Comparison of ENCODE assay signal across 11 mouse cellular contexts in genomic region chr1:73923185-73923584, GRCm38 (mm10).
DNase-seq lines count a peak whose midpoint lies in the region; ATAC-seq and TF ChIP-seq lines count a peak whose summit lies in the region.
"Had no signal": no experiment of that assay in that cellular context is flagged by ENCODE, and none has a peak within 500 bp of the region (broad histone marks: within the 10 kb centered on the region; RNA-seq: fewer than 3 reads in every experiment).

No protein-coding gene starts in this region.

- WGBS in kidney, adult 2 months = 50% methylated on average over 8 of the region's 8 CpGs
- 46% methylated on average over 8 of the region's 8 CpGs for WGBS in liver, embryonic 11.5 days
- 58% methylated on average over 8 of the region's 8 CpGs for WGBS in stomach, embryonic 14.5 days
- WGBS in midbrain, embryonic 10.5 days = 76% methylated on average over 8 of the region's 8 CpGs

- DNase-seq in kidney, adult 2 months = peak; percentile 84
- DNase-seq in kidney, adult 18-20 months = no peak
- peak; percentile 57 for DNase-seq in heart, postnatal 25 days (ENCODE audit: low spot score)
- no peak for DNase-seq in liver, embryonic 11.5 days (ENCODE audit: low spot score)
- no peak for DNase-seq in adrenal gland, postnatal 10 days
- DNase-seq in midbrain, embryonic 10.5 days (ENCODE audit: low spot score) = no peak
- DNase-seq: gastrocnemius, postnatal 25 days had no signal

- no peak overlapping the region for H3K4me3 ChIP-seq in kidney, adult 2 months (ENCODE audit: insufficient read depth, low read depth, low read length)
- H3K4me3 ChIP-seq in liver, embryonic 11.5 days (ENCODE audit: low read depth, low read length) = no peak overlapping the region
- H3K4me3 ChIP-seq in stomach, embryonic 14.5 days (ENCODE audit: low read depth, low read length) = no peak overlapping the region
- H3K4me3 ChIP-seq in midbrain, embryonic 10.5 days = no peak overlapping the region
- H3K4me3 ChIP-seq: embryonic facial prominence, embryonic 12.5 days had no signal

- H3K4me1 ChIP-seq in kidney, adult 2 months (ENCODE audit: control insufficient read depth, insufficient read depth, low read length) = peaks cover 3% of the 10 kb centered on the region
- no peaks in the 10 kb centered on the region for H3K4me1 ChIP-seq in liver, embryonic 11.5 days (replicated peaks; ENCODE audit: control insufficient read depth, insufficient read depth, low read length)
- H3K4me1 ChIP-seq in stomach, embryonic 14.5 days (ENCODE audit: control insufficient read depth, insufficient read depth, low read length) = no peaks in the 10 kb centered on the region
- peaks cover 9% of the 10 kb centered on the region for H3K4me1 ChIP-seq in midbrain, embryonic 10.5 days
- H3K4me1 ChIP-seq: embryonic facial prominence, embryonic 12.5 days had no signal

- TF ChIP-seq POLR2A in kidney, adult 2 months (IDR thresholded peaks at IDR 0.05; ENCODE audit: low read depth, low read length) = no peak

- H3K36me3 ChIP-seq in kidney, adult 2 months (ENCODE audit: control insufficient read depth, insufficient read depth, low read length) = peaks cover 51% of the 10 kb centered on the region
- peaks cover 10% of the 10 kb centered on the region; the same call in 1 of the 2 replicates for H3K36me3 ChIP-seq in liver, embryonic 11.5 days (ENCODE audit: control insufficient read depth, insufficient read depth, low read length)
- H3K36me3 ChIP-seq in stomach, embryonic 14.5 days (ENCODE audit: control insufficient read depth, insufficient read depth, low read length) = peaks cover 54% of the 10 kb centered on the region
- H3K36me3 ChIP-seq in midbrain, embryonic 10.5 days = peaks cover 11% of the 10 kb centered on the region
- H3K36me3 ChIP-seq: G1E had no signal

- TF ChIP-seq CTCF in kidney, adult 2 months (conservative IDR thresholded peaks at IDR 0.05; ENCODE audit: insufficient read depth, insufficient read length, low read depth, low read length) = no peak

- peak overlapping the region; percentile 77 for H3K27ac ChIP-seq in kidney, adult 2 months (ENCODE audit: insufficient read depth, low read depth, low read length)
- no peak overlapping the region for H3K27ac ChIP-seq in liver, embryonic 11.5 days (ENCODE audit: low read depth, low read length)
- H3K27ac ChIP-seq in stomach, embryonic 14.5 days (ENCODE audit: low read length) = peak overlapping the region; percentile 44; the same call in 1 of the 2 replicates
- H3K27ac ChIP-seq in midbrain, embryonic 10.5 days (replicated peaks) = no peak overlapping the region
- H3K27ac ChIP-seq: embryonic facial prominence, embryonic 12.5 days had no signal

- no peak overlapping the region for H3K4me2 ChIP-seq in liver, embryonic 11.5 days
- H3K4me2 ChIP-seq in stomach, embryonic 14.5 days (replicated peaks; ENCODE audit: low read depth, low read length) = no peak overlapping the region
- H3K4me2 ChIP-seq: embryonic facial prominence, embryonic 12.5 days had no signal

- no peaks in the 10 kb centered on the region for H3K27me3 ChIP-seq in kidney, adult 2 months (replicated peaks; ENCODE audit: control insufficient read depth, insufficient read depth, low read length)
- no peaks in the 10 kb centered on the region for H3K27me3 ChIP-seq in liver, embryonic 11.5 days (replicated peaks; ENCODE audit: control insufficient read depth, insufficient read depth, low read length)
- H3K27me3 ChIP-seq in stomach, embryonic 14.5 days (ENCODE audit: control insufficient read depth, insufficient read depth, low read length) = no peaks in the 10 kb centered on the region
- no peaks in the 10 kb centered on the region for H3K27me3 ChIP-seq in midbrain, embryonic 10.5 days (ENCODE audit: low read depth, poor library complexity, severe bottlenecking)
- H3K27me3 ChIP-seq: embryonic facial prominence, embryonic 12.5 days had no signal

- peak; percentile 54 for ATAC-seq in liver, embryonic 11.5 days (replicated peaks; ENCODE audit: low FRiP score)
- ATAC-seq in stomach, embryonic 14.5 days (ENCODE audit: insufficient number of reproducible peaks, insufficient read depth, low FRiP score, low read depth) = no peak
- no peak for ATAC-seq in frontal cortex, adult (ENCODE audit: low TSS enrichment)

- no peak overlapping the region for H3K9ac ChIP-seq in liver, embryonic 11.5 days (ENCODE audit: low read depth, low read length)
- H3K9ac ChIP-seq in stomach, embryonic 14.5 days (replicated peaks; ENCODE audit: low read depth, low read length) = no peak overlapping the region
- H3K9ac ChIP-seq: embryonic facial prominence, embryonic 12.5 days had no signal

- intact Hi-C loops in heart, postnatal 25 days (cut with DNase I) = no loop called here

- no peaks in the 10 kb centered on the region for H3K9me3 ChIP-seq in liver, embryonic 11.5 days (ENCODE audit: control insufficient read depth, low read length)
- no peaks in the 10 kb centered on the region for H3K9me3 ChIP-seq in stomach, embryonic 14.5 days (ENCODE audit: control insufficient read depth, low read depth, low read length)
- H3K9me3 ChIP-seq in midbrain, embryonic 10.5 days (replicated peaks) = no peaks in the 10 kb centered on the region
- H3K9me3 ChIP-seq: embryonic facial prominence, embryonic 12.5 days; G1E had no signal

Comparison
In these comparisons a context has a peak if more than half of its experiments do, and no peak if none do; other contexts are left out.
1. DNase-seq: peak in kidney, adult 2 months (single experiment) and heart, postnatal 25 days (single experiment); none in kidney, adult 18-20 months (single experiment), liver, embryonic 11.5 days (single experiment), adrenal gland, postnatal 10 days (single experiment) and midbrain, embryonic 10.5 days (single experiment).
2. H3K27ac ChIP-seq: peak in kidney, adult 2 months (single experiment) and stomach, embryonic 14.5 days (single experiment); none in liver, embryonic 11.5 days (single experiment) and midbrain, embryonic 10.5 days (single experiment).